Mouse (Mus musculus): ENCODE results near the gene Ddx51. TPM values are rescaled to one million over a fixed set of nuclear protein-coding genes. Genes with fewer than 3 reads are reported as not detected.

Ddx51 gene
- polyA plus RNA-seq, 1 experiment from 2014 or later = 36.8 TPM

DNA sequence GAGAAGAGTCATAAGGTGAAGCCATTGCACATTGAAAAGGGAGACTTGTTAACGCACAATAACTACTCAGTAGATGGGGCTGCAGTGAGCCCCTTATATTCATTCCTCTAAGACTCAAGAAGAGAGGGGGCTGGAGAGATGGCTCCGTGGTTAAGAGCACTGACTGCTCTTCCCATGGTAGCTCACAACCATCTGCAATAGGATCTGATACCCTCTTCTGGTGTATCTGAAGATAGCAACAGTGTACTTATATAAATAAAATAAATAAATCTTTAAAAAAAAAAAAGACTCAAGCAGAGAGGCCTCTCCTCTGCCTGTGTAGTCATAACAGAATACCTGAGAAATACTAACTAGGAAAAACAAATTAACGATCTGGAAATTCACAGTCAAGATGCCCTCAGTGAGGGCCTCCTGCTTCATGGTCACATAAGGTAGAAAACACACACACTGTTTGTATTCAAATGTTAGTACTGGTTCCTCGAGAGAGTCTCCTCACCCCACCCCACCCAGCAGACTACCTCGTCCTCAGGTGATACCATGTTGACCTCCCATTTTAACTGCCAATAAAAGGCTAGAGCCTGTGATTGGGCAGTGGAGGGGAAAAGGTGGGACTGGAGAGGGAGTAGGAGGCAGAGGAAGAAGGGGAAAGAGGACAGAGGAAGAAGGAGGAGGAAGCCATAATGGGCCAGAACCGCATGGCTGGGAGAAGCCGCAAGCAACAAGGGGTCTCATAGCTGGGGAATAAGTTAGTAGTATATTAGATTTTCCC lies 14.8 kb upstream of the Ddx51 start:
- no peak overlapping the region for H3K4me3 ChIP-seq (ENCODE audit: low read depth, low read length)
- H3K27me3 ChIP-seq (ENCODE audit: control insufficient read depth, insufficient read depth, low read length) = no peaks in the 10 kb centered on the region
- no peaks in the 10 kb centered on the region for H3K36me3 ChIP-seq (ENCODE audit: control insufficient read depth, insufficient read depth, low read length)
- ATAC-seq (ENCODE audit: insufficient number of reproducible peaks, low FRiP score, low TSS enrichment, low read depth) = no peak
- WGBS = 80% methylated on average over 7 of the region's 7 CpGs
- no peaks in the 10 kb centered on the region for H3K9me3 ChIP-seq (ENCODE audit: control insufficient read depth, low read length)
- no peak for DNase-seq (ENCODE audit: low spot score)
- H3K4me1 ChIP-seq (ENCODE audit: control insufficient read depth, insufficient read depth, low read length) = no peaks in the 10 kb centered on the region
- H3K4me2 ChIP-seq (ENCODE audit: low read depth, severe bottlenecking) = no peak overlapping the region
- H3K27ac ChIP-seq (replicated peaks; ENCODE audit: low read depth, low read length) = no peak overlapping the region
- H3K9ac ChIP-seq (ENCODE audit: low read length) = no peak overlapping the region

- peak; percentile 44; the same call in 1 of the 2 replicates for ATAC-seq (ENCODE audit: insufficient number of reproducible peaks, low FRiP score, low TSS enrichment, low read depth)
- H3K27ac ChIP-seq (replicated peaks; ENCODE audit: low read depth, low read length) = no peak overlapping the region
- 25% methylated on average over 12 of the region's 12 CpGs for WGBS
- no peaks in the 10 kb centered on the region for H3K4me1 ChIP-seq (ENCODE audit: control insufficient read depth, insufficient read depth, low read length)
- H3K27me3 ChIP-seq (ENCODE audit: control insufficient read depth, insufficient read depth, low read length) = no peaks in the 10 kb centered on the region
- DNase-seq (ENCODE audit: low spot score) = peak; percentile 82
- H3K9me3 ChIP-seq (ENCODE audit: control insufficient read depth, low read length) = no peaks in the 10 kb centered on the region
- peak overlapping the region; percentile 39; the same call in 1 of the 2 replicates for H3K9ac ChIP-seq (ENCODE audit: low read length)
- peak overlapping the region; percentile 26; the same call in 1 of the 2 replicates for H3K4me2 ChIP-seq (ENCODE audit: low read depth, severe bottlenecking)
- H3K4me3 ChIP-seq (ENCODE audit: low read depth, low read length) = no peak overlapping the region
- no peaks in the 10 kb centered on the region for H3K36me3 ChIP-seq (ENCODE audit: control insufficient read depth, insufficient read depth, low read length)
Measured at GRCm38 (mm10) chr5:110639459-110639858, 13.8 kb upstream of the Ddx51 start.

DNA sequence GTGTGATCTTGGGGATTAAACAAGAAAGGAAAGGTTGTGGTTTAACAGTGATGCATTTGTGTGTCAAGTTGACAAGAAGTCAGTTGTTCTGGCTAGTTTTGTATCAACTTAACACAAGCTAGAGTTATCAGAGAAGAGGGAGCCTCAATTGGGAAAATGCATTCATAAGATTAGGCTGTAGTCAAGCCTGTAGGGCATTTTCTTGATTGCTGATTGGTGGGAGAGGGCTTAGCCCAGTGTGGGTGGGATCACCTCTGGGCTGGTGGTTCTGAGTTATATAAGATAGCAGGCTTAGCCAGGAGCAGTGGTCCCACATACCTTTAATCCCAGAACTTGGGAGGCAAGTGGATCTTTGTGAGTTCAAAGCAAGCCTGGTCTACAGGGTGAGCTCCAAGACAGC lies 6.9 kb upstream of the Ddx51 start:
- no peak overlapping the region for H3K4me3 ChIP-seq (ENCODE audit: low read depth, low read length)
- DNase-seq (ENCODE audit: low spot score) (no peak), ATAC-seq (ENCODE audit: insufficient number of reproducible peaks, low FRiP score, low TSS enrichment, low read depth) (no peak)
- no peaks in the 10 kb centered on the region for H3K4me1 ChIP-seq (ENCODE audit: control insufficient read depth, insufficient read depth, low read length)
- no peak overlapping the region for H3K27ac ChIP-seq (replicated peaks; ENCODE audit: low read depth, low read length)
- no peaks in the 10 kb centered on the region for H3K9me3 ChIP-seq (ENCODE audit: control insufficient read depth, low read length)
- H3K36me3 ChIP-seq (ENCODE audit: control insufficient read depth, insufficient read depth, low read length) = peaks cover 31% of the 10 kb centered on the region
- no peaks in the 10 kb centered on the region for H3K27me3 ChIP-seq (ENCODE audit: control insufficient read depth, insufficient read depth, low read length)
- no peak overlapping the region for H3K4me2 ChIP-seq (ENCODE audit: low read depth, severe bottlenecking)
- no peak overlapping the region for H3K9ac ChIP-seq (ENCODE audit: low read length)

- Histone ChIP-seq H3K36me3 (ENCODE audit: control insufficient read depth, insufficient read depth, low read length) (peaks cover 57% of the 10 kb centered on the region), H3K9ac (ENCODE audit: low read length) (peak overlapping the region; percentile 77), H3K27ac (replicated peaks; ENCODE audit: low read depth, low read length) (no peak overlapping the region), H3K4me2 (ENCODE audit: low read depth, severe bottlenecking) (peak overlapping the region; percentile 79), H3K27me3 (ENCODE audit: control insufficient read depth, insufficient read depth, low read length) (no peaks in the 10 kb centered on the region), H3K9me3 (ENCODE audit: control insufficient read depth, low read length) (no peaks in the 10 kb centered on the region), H3K4me3 (ENCODE audit: low read depth, low read length) (peak overlapping the region; percentile 94), H3K4me1 (ENCODE audit: control insufficient read depth, insufficient read depth, low read length) (peaks cover 9% of the 10 kb centered on the region; the same call in 1 of the 2 replicates)
- DNase-seq (ENCODE audit: low spot score) (no peak), ATAC-seq (ENCODE audit: insufficient number of reproducible peaks, low FRiP score, low TSS enrichment, low read depth) (0 out of 2 replicates have a peak, but pooled peaks have one; percentile 10)
- WGBS = under 1% methylated on average over 37 of the region's 37 CpGs
Measured at GRCm38 (mm10) chr5:110653686-110654085, 435 bp downstream of the Ddx51 start.

- no peak for ATAC-seq (ENCODE audit: insufficient number of reproducible peaks, low FRiP score, low TSS enrichment, low read depth)
- no peak overlapping the region for H3K9ac ChIP-seq (ENCODE audit: low read length)
- H3K36me3 ChIP-seq (ENCODE audit: control insufficient read depth, insufficient read depth, low read length) = peaks cover 49% of the 10 kb centered on the region
Measured at GRCm38 (mm10) chr5:110659682-110660081, 6.4 kb downstream of the Ddx51 start.

GRCm38 (mm10) chr5:110664041-110664440 lies 10.8 kb downstream of the Ddx51 start:
- WGBS = 90% methylated on average over 2 of the region's 2 CpGs
- H3K36me3 ChIP-seq (ENCODE audit: control insufficient read depth, insufficient read depth, low read length) = peaks cover 33% of the 10 kb centered on the region

More at GRCm38 (mm10) chr5:110659682-110660081, 6.4 kb downstream of the Ddx51 start:
- Histone ChIP-seq H3K9me3 (ENCODE audit: control insufficient read depth, low read length) (no peaks in the 10 kb centered on the region), H3K27ac (replicated peaks; ENCODE audit: low read depth, low read length) (no peak overlapping the region), H3K4me1 (ENCODE audit: control insufficient read depth, insufficient read depth, low read length) (no peaks in the 10 kb centered on the region), H3K4me2 (ENCODE audit: low read depth, severe bottlenecking) (no peak overlapping the region), H3K27me3 (ENCODE audit: control insufficient read depth, insufficient read depth, low read length) (no peaks in the 10 kb centered on the region), H3K4me3 (ENCODE audit: low read depth, low read length) (no peak overlapping the region)
- DNase-seq (ENCODE audit: low spot score) = no peak

DNA sequence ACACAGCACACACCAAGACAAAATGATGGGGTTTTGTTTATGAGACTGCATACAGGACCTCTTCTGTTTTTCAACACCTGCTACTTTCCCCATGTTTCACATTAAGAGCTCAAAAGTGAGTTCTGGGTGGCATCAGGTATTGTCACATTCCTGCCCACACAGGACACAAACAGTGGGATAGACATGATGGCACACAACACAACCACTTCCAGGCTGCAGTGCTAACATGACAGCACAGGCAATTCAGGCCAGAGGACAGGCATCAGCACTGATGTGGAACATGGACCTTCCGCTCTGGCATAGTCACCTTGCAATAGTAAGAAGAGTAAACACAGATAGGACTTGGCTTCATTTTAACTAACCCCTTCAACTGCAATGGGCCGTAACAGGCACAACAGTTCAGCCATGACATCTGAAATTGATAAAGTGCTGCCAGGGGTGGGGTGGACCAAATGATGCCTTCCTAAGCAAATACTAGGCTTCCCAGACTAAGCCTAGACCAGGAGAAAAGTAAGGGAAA lies 11.6 kb downstream of the Ddx51 start:
- H3K27ac ChIP-seq (replicated peaks; ENCODE audit: low read depth, low read length) = no peak overlapping the region
- DNase-seq (ENCODE audit: low spot score) (no peak), ATAC-seq (ENCODE audit: insufficient number of reproducible peaks, low FRiP score, low TSS enrichment, low read depth) (no peak)
- H3K9ac ChIP-seq (ENCODE audit: low read length) = no peak overlapping the region
- no peak overlapping the region for H3K4me3 ChIP-seq (ENCODE audit: low read depth, low read length)
- no peaks in the 10 kb centered on the region for H3K27me3 ChIP-seq (ENCODE audit: control insufficient read depth, insufficient read depth, low read length)
- H3K4me2 ChIP-seq (ENCODE audit: low read depth, severe bottlenecking) = no peak overlapping the region
- H3K36me3 ChIP-seq (ENCODE audit: control insufficient read depth, insufficient read depth, low read length) = peaks cover 28% of the 10 kb centered on the region
- WGBS = 91% methylated on average over 2 of the region's 2 CpGs
- no peaks in the 10 kb centered on the region for H3K4me1 ChIP-seq (ENCODE audit: control insufficient read depth, insufficient read depth, low read length)
- H3K9me3 ChIP-seq (ENCODE audit: control insufficient read depth, low read length) = no peaks in the 10 kb centered on the region

More at GRCm38 (mm10) chr5:110664041-110664440, 10.8 kb downstream of the Ddx51 start:
- ATAC-seq (ENCODE audit: insufficient number of reproducible peaks, low FRiP score, low TSS enrichment, low read depth) = no peak
- no peak overlapping the region for H3K9ac ChIP-seq (ENCODE audit: low read length)
- no peaks in the 10 kb centered on the region for H3K4me1 ChIP-seq (ENCODE audit: control insufficient read depth, insufficient read depth, low read length)
- H3K4me3 ChIP-seq (ENCODE audit: low read depth, low read length) = no peak overlapping the region
- no peak overlapping the region for H3K4me2 ChIP-seq (ENCODE audit: low read depth, severe bottlenecking)
- H3K27ac ChIP-seq (replicated peaks; ENCODE audit: low read depth, low read length) = no peak overlapping the region
- no peaks in the 10 kb centered on the region for H3K27me3 ChIP-seq (ENCODE audit: control insufficient read depth, insufficient read depth, low read length)
- no peak for DNase-seq (ENCODE audit: low spot score)
- no peaks in the 10 kb centered on the region for H3K9me3 ChIP-seq (ENCODE audit: control insufficient read depth, low read length)

DNA sequence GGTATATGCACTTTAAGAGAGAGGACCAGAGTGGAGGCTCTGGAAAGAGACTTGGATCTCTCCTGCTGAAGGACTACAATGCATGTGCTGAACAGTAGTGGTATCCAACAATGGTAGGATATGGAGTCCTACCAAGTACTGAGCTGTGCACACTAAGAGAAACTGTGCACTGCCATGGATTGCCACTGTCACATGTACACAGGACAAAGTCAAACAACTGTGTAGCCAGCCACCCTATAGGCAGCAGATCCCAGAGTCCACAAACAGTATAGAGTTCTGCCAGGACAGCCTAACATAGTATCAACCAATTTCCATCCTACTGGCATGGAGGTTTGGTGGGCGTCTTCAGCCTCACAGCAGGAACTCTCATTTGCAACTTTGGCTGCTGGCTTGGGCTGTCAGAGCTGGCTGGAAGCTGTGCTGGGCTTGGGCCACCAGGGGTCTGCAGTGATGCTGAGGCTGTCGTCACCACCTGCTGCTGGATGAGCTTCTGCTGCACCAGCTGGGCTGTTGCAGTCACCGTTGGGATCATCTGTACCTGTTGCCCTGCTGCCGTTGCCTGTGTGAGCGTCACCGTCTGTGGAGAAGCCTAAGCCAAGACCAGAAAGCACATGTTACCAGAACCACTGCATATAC lies 12.4 kb downstream of the Ddx51 start:
- Histone ChIP-seq H3K9ac (ENCODE audit: low read length) (no peak overlapping the region), H3K9me3 (ENCODE audit: control insufficient read depth, low read length) (no peaks in the 10 kb centered on the region), H3K36me3 (ENCODE audit: control insufficient read depth, insufficient read depth, low read length) (peaks cover 30% of the 10 kb centered on the region), H3K27me3 (ENCODE audit: control insufficient read depth, insufficient read depth, low read length) (no peaks in the 10 kb centered on the region), H3K4me1 (ENCODE audit: control insufficient read depth, insufficient read depth, low read length) (no peaks in the 10 kb centered on the region), H3K4me3 (ENCODE audit: low read depth, low read length) (no peak overlapping the region), H3K27ac (replicated peaks; ENCODE audit: low read depth, low read length) (no peak overlapping the region), H3K4me2 (ENCODE audit: low read depth, severe bottlenecking) (no peak overlapping the region)
- no peak for ATAC-seq (ENCODE audit: insufficient number of reproducible peaks, low FRiP score, low TSS enrichment, low read depth)
- WGBS = 64% methylated on average over 6 of the region's 6 CpGs
- no peak for DNase-seq (ENCODE audit: low spot score)

Measured in limb, embryonic 11.5 days (tissue).